Mouse (Mus musculus) gastrocnemius, adult 8-10 months (tissue): Measurements from ENCODE around the gene Auts2. TPM values are rescaled to one million over a fixed set of nuclear protein-coding genes. Genes with fewer than 3 reads are reported as not detected.

Source experiments
- DNase-seq, 2 experiments: peaks; one replicate each; pipeline ENCODE4 v3.0.0; 2022; ENCODE audit warnings: low spot score in 2 of 2
- total RNA-seq, 4 experiments: library from RNA; stranded (reverse); gene quantifications; 2 replicates each; pipeline ENCODE4 v1.2.4; 2022

Auts2 gene
- total RNA-seq, 4 experiments from 2014 or later = 7.6 to 18.8 (median 12.4) TPM

DNA sequence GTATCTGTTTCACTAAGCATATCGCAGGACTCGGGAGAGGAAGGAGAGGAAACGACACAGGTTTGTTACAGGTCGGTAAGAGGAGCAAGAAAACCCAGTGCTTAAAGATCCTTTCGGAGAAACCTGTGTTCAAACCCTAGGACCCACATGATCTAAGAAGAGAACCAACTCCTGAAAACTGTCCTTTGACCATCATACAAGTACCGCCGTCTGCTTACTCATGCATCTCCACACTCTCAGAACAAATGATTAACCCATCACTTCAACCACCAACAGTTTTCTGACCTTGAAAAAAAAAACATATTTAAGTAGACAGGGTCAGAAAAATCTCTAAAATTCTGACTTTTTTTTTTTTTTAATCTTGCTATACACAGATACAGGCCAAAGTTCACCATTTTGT is 908.4 kb downstream of the Auts2 start:
- DNase-seq = no peak

DNA sequence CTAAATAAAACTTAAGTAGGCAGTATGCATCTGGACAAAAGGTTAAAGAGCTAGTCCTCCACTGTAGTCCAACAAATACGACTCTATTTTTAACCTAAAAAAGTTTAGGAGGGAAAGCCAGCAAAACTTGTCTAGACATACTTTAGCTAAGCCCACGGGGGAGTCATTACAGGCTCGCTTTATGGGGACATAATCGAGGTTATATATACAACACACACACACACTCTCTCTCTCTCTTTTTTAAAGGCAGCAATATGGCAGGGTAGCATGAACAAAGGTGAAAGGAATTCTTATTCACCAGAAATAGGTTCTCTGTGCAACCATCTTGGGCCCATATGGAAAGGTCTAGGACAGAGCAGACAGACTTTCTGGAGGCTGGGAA is 911.2 kb downstream of the Auts2 start:
- DNase-seq = no peak

DNA sequence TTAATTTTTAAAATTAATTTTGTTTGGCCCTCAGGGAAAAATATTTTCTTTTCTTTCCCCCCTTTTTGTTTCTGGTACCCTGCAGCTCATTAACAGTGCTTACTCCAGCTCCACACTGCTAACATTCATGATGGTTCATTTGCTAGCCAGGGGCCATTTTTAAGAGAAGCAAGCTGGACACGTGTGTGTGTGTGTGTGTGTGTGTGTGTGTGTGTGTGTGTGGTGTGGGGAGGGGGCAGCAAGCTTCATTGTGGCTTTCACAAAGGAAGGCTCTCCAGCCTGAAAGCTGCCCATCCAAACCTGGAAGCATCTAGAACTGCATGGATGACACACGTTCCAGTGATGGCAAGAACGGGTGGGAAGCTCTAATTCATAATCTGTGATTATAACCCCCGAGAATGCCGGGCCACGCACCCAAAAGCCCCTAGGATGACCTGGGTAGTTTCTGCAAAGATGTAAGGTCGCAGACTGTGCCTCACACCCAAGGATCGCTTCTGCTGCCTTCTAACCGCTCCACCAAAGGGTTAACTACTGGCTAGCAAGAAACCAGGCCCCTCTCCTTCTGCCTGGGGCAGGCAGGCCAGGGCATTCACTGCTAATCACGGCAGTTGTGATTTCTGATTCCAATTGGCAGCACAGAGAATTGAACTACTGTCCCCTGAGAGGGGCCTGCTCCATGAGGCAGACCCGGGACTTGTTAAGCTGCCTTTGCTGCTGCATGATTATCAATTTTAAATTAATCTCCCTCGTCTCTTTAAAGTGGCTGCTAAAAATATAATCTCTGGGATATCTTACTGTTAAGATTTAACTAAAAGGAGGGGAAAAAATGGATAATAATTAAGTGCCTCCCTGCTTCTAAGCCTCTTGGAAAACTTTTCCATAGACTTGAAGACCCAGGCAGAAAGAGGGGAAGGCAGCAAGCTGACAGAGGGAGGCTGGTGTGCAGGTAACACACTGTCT is 911.8 kb downstream of the Auts2 start:
- DNase-seq = no peak

DNA sequence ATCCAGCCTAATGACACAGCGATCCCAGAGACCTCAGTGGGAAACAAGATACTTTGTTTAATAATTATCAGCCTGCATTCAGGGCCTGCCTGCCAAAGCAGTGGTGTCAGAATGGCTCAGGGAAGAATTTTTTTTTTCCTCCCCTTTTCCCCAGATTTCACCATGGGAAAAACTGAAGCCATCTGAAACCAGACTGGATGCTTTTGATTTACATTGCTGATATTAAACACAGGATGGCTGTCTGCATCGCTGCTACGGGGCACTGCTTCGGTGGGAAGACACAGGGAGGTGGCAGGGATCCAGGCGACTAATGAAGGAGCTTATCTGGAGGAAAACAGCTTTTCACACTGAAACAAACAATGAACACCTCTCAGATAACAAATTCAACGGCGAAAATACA is 912.6 kb downstream of the Auts2 start:
- no peak for DNase-seq

GRCm38 (mm10) chr5:131616113-131616876 is 926.8 kb downstream of the Auts2 start:
- no peak for DNase-seq

DNA sequence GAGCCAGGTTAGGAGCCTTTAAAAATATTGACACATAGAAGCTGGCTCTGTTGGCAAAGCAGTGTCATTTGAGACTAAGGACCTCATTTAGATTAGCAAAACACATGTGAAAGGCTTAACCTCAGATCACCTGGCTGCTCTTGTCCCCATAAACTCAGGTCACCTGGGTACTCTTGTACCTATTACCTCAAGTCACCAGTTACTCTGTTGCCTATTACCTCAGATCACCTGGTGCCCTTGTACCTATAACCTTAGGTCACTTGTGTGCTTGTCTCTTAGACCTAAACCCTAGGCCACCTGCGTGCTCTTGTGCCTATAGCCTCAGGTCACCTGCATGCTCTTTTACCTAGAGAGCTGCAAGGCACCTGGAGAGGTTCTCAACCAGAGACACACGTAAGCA is 928.9 kb downstream of the Auts2 start:
- DNase-seq = no peak

GRCm38 (mm10) chr5:131613301-131613700 is 929.8 kb downstream of the Auts2 start:
- DNase-seq = no peak

GRCm38 (mm10) chr5:131610702-131611101 is 932.4 kb downstream of the Auts2 start:
- DNase-seq = no peak

- no peak for DNase-seq
These were observed 936.4 kb downstream of the Auts2 start for GRCm38 (mm10) chr5:131606786-131607185.

- no peak for DNase-seq
These were observed 941.0 kb downstream of the Auts2 start for GRCm38 (mm10) chr5:131601934-131602692.

DNA sequence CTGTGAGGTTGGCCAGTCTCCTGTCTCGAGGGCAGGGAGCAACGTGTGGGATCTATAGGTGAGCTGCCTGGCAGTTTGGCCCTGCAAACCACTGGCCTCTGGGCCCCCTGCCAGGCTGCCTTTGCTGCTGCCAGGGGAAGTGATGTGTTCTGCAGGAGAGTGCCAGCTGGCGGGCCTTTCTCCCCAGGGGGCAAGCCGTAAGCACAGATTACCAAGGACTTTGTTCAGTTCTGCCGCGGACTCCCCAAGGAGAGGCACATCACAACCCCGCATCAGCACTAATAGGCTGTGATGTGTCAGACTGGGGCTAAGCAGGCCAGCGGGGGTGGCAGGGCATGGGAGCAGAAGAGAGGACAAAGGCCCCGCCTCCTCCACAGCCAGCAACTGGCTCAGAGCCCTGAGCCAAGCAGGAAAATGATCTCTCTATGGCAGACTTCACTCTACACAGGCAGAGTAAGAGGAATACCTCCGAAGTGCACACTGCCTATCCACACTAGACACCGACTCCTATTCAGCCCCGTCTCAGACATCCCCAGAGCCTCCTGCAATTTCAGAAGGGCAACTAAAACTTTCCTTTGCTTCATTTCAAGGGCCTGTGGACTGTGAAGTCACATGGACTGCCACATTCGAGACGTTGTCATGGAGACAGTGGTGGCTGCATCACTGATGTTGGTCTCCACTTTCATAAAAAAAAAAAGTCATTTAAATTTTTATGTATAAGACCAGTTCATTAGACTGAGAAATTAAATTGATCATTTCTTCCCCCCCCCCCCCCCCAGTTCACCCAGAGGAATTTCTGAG is 942.6 kb downstream of the Auts2 start:
- DNase-seq = peak; percentile 77 to 79

GRCm38 (mm10) chr5:131597503-131597902 is 945.6 kb downstream of the Auts2 start:
- no peak for DNase-seq

GRCm38 (mm10) chr5:131596591-131596990 is 946.6 kb downstream of the Auts2 start:
- DNase-seq = no peak

- no peak for DNase-seq
These were observed 947.4 kb downstream of the Auts2 start for GRCm38 (mm10) chr5:131595730-131596129.

DNA sequence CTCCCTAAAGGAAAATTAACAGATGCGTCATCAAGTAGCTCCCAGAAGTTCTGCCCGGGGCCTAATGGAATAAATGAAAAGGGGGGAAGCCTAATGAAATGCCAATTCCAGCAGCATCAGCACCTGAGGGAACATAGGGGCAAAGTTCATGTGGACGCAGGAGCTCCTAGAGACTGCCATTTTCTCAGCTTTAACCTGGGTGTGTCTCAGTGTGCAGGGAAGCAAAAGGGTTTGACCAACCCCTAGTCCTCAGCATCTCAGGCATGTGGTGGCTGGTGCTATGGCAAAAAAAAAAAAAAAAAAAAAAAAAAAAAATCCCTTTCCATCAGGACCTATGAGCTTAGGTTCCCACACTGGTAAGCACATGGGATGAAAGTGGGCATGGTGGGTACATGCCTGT is 948.5 kb downstream of the Auts2 start:
- DNase-seq = no peak

DNA sequence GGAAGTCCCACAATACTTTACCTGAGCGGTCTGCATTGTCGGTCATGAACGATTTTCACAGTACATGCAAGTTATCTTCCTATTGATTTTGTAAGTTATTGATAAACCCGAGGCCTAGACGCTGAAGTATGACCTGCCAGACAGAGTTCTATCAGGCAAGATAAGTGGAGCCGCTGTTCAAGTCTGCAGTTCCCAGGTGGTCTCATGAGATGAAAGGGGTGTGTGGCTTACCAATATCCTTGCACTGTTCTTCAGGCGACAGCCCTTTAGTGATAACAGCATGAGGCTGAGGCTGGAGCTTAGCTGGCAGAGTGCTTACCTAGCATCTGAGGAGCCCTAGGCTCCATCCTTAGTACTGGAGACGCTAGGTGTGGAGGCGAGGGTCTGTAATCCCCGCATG is 949.9 kb downstream of the Auts2 start:
- DNase-seq = no peak

DNA sequence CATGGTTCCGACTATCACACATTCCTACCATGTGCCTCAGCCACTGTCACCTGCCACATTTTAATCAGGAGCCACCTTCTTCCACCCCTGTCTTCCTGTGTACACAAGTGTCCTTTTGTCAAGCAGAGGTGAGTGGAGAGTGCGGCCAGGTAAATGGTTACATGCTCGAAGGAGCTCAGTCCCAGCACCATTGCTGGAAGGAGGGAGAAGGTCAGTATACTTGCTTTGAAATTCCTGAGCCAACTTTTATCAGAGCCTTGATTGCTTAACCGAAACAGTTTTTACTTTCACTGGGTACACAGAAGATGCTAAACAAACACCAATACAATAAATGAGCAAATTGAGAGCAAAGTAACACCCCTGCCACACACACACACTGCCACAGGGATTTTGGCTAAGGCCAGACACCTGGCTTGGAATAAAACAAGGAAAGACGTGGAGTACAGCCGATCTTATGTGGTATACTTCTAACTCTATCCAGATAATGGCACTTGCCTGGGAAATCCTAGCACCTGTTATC is 953.1 kb downstream of the Auts2 start:
- no peak for DNase-seq

GRCm38 (mm10) chr5:131586332-131586700 is 956.8 kb downstream of the Auts2 start:
- DNase-seq = no peak

- DNase-seq = peak in 1 of 2 experiments; percentile 4
These were observed 957.3 kb downstream of the Auts2 start for GRCm38 (mm10) chr5:131585684-131586331.
